Mouse (Mus musculus): ENCODE measurements around the gene Sfxn4.
"Not testable (repeated sequence)": the region's sequence is repeated elsewhere in the genome, so short reads cannot be mapped to it uniquely, and the experiment has no call there.

Gene Sfxn4

DNA sequence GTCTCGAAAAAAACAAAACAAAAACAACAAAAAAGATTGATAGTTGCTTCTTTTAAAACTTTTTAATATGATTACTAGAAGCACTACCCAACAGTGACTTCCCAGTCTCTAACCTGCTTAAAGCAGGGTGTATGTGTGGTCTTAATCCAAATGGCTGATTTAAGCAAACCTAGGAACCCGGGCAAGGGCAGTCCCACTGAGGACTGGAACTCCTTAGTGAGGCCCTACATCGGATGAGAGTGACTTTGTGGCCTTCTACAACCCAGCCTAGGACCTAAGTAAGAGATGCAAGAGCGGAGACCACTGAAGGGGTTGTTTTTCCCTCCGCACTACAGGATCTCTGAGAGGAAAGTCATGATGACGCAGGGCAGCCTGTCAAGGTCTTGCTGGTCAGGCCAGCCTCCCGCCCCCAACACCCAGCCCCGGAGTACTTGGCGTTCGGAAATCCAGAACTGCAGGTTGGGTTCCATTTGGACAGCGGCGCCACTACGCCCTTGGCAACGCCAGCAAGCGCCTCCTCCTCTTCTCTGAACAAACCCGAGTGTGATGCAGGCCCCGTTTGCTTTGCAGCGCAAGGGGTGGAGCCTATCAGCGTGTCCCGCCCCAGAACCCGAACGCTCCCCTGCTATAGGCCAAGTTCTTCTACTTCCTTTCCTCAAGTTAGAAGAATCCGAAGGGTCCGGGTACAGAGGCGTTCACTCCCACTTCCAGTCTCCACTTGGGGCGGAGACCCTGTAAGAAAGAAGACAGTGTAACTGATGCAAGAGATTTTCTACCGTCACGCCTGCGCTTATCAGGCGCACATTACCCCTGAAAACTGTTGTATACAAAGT, at the start of gene Sfxn4:
TSS of gene Sfxn4 (minus strand) at position 612 of the 833 bp plus-strand sequence.
- peak; percentile 83 to 85 for DNase-seq

DNA sequence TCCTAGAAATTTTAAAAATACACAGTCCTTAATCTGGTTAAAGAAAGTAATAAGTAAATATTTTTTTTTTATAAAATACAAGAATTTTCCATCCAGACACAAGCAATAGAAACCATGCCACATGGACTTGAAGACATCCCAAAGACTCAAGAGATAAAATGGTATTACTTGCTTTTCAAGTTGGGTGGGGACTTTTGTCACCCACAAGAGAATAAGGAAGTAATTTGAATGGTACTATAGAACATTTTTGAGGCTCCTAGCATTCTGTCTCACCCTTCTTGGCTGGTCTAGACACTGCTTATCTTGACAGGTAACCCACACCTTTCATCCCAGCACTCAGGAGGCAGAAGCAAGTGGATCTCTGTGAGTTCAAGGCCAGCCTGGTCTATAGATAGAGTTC, 49.0 kb upstream of the Sfxn4 start:
- no peak for DNase-seq

DNA sequence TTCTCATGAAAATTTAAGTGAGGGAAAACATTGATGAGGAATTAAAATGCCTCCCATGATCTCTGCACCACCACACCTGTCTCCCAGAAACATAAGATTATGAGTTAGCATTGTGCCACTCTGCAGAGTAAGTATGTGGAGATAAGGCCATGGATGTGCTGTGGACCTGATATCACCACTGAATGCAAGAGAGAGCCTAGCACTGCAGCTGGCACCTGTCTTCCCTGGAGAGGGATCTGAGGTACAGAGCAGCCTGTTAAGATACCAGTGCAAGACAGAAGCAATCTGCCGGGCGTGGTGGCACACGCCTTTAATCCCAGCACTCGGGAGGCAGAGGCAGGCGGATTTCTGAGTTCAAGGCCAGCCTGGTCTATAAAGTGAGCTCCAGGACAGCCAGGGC, 44.2 kb upstream of the Sfxn4 start:
- no peak for DNase-seq

- DNase-seq = peak; percentile 9 to 31
These were observed 42.7 kb upstream of the Sfxn4 start for GRCm38 (mm10) chr19:60903971-60904370.

DNA sequence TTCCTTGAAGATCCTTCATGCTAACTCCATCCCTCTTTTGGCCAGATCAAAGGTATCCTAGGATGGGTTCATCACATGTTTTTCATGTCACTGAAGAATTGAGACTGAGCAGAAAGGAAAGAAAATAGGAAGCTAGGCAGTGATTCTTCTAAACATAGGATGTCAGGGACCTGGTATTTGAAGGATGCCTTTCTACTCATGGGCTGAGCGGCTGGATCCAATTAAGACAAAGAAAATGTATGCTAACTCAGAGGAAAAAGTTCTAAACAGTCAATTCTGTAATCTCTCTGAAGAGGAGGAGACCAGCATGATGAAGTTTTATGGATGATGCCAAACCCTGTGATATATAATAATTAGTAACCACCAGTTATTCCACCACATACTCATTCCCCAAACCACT, 41.9 kb upstream of the Sfxn4 start:
- no peak for DNase-seq

GRCm38 (mm10) chr19:60895251-60895880, 34.1 kb upstream of the Sfxn4 start:
- DNase-seq = no peak

- peak; percentile 44 to 75 for DNase-seq
These were observed 30.8 kb upstream of the Sfxn4 start for GRCm38 (mm10) chr19:60891934-60892547.

- no peak for DNase-seq
These were observed 29.8 kb upstream of the Sfxn4 start for GRCm38 (mm10) chr19:60891123-60891470.

GRCm38 (mm10) chr19:60890391-60891122, 29.3 kb upstream of the Sfxn4 start:
- peak in 1 of 2 experiments; percentile 57 for DNase-seq

- peak; percentile 89 to 95 for DNase-seq
These were observed 28.5 kb upstream of the Sfxn4 start, which contains the start of gene Grk5 for GRCm38 (mm10) chr19:60889714-60890315. TSS of gene Grk5 (plus strand) at chr19:60889749.

GRCm38 (mm10) chr19:60889101-60889713, 27.9 kb upstream of the Sfxn4 start:
- peak; percentile 27 to 33 for DNase-seq

DNA sequence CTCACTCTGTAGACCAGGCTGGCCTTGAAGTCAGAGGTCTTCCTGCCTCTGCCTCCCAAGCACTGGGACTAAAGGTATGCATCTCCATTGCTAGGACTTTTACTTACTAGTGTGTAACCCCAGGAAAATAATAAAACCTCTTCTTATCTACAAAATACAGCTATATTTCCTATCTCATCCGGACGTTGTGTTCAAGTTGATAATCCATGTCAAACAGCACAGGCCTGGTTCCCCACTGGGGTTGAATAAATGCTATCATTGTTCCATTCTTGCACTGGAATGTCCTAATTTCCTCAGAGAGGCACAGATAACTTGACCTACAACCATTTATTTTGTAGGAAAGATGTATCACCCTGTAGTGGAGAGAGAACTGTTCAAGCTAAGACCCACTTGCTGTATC, 26.4 kb upstream of the Sfxn4 start:
- no peak for DNase-seq

DNA sequence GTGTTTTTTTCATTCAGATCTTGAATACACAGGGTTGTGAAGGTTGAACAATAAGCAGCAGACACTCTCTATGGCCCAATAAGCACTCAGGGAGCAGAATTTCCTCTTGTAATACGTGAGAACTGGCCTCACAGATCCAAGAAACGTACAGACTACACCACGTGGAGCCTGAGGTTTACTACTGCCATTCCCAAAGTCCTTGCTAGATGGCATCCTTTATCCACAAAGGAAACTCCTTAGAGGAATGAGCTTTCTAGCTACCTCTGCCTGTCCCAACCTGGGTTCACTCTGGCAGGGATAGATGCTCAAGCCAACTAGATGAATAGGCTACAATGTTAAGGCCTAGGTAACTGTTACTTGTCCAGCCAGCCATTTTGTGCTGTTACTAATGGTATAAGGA, 21.9 kb upstream of the Sfxn4 start:
- DNase-seq = no peak

DNA sequence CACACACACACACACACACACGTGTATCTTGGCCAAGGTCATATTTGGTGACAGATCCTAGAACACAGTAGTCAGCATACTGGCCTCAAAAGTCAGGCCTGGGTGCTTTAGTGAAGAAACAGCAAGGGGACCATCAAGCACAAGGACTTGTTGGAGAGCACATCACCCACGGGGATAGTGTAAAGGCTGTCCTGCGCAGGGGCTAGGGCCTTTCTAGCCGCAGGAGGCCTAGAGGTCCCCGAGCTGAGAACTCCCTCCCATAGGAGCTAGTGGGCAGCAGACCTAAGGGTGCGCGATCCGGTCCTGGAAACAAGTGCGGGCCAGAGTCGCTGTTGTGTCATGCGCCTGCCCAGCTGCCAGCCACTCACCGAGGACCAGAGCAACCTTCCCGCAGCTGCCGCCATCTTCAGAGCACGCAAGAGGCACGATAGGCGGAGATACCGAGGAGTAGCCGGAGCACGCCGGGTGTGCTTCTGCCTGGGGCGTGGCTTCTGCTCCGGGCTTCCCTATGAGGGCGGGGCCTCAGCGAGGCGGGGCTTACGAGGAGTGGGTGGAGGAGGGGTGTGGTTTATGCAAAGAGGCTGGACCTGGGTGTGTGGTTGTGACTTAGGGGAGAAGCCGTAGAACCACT, 12.9 kb upstream of the Sfxn4 start, which contains the start of gene Prdx3:
TSS of gene Prdx3 (minus strand) at position 493 of the 631 bp plus-strand sequence.
- peak; percentile 98 for DNase-seq

DNA sequence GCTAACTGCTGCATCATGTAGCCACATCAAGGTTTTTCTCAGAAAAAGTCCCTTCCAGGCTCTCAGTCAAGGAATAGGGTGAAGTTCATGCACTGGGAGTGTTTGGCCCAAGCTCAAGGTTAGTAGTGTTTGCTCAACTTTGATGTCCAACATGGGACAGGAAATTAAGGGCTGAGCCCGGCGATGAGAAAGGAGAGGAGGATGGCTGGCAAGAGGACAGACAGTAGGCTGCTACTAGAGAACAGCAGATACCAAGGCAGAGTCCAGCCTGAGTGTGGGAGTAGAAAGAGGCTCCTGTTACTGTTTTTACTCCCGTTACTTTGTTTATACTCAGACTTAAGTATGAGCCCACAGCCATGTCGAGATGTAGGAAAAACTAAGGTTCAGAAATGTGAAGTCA, 12.2 kb upstream of the Sfxn4 start:
- no peak for DNase-seq

- no peak for DNase-seq
These were observed 11.0 kb upstream of the Sfxn4 start for GRCm38 (mm10) chr19:60872272-60872671.

DNA sequence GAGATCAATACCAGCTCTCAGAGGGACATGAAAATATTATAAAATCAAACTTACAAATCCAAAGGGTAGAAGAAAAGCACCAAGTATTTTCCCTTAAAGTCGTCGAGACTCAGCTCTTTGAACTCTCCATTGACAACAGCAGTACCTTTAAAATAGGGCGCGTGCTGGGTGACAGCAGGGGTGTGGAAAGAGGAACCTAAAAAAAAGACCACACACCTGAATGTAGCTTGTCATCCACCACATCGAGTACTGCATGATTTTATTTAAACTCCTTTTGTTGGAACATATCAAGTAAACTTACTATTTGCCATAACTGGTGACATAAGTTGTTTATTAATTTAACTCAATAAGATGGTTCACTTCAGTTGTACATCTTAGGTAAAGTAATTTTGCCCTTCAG, 10.1 kb upstream of the Sfxn4 start:
- DNase-seq = no peak

GRCm38 (mm10) chr19:60870489-60870888, 9.2 kb upstream of the Sfxn4 start:
- DNase-seq = no peak

DNA sequence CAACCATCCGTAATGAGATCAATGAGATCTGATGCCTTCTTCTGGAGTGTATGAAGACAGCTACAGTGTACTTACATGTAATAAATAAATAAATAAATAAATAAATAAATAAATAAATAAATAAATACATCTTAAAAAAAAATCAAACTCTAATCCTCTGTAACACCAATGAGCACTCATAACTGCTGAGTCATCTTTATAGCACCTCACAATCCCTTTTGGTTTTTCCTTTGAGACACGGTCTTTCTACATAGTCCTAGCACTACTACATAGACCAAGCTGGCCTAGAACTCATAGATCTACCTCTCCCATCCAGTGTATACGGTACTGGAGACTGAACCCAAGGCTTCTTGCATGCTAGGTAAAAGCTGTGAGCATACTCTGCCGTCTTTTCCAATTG, 4.9 kb upstream of the Sfxn4 start:
- not testable (repeated sequence) for DNase-seq

DNA sequence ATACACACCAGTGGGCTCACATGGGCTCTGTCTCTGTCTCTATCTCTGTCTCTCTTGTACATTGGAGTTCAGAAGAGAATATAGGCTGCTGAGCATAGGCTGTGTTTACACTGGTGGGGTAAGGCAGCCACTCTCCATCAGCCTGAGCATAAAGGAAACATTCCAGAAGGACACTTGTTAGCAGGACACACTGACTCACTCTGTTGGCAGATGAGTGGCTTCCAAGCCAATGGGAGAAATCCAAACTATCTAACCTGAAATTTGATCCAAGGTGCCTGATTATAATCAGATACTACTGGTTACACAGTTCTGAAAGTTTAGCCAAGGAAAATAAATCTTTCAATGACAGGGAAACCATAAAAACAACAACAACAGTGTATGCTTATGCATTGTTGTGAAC, 15.5 kb downstream of the Sfxn4 start:
- no peak for DNase-seq

DNA sequence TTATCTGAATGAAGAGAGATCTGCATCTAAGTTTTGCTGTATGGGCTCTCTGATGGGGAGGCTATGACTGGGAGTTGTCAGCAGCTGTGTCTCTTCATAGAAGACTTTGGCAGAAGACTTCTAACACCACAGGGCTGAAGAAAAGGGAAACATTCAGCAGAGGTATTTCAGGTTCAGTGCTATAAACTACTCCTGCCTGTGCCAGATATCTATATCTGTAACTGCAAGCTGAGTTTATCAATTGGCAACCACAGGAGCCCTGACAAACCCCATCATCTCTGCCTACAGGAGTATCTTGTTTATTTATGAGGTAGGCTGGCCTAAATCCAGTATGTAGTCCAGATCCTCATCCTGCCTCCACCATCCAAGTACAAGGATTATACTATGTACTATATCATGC, 18.0 kb downstream of the Sfxn4 start:
- DNase-seq = no peak

DNA sequence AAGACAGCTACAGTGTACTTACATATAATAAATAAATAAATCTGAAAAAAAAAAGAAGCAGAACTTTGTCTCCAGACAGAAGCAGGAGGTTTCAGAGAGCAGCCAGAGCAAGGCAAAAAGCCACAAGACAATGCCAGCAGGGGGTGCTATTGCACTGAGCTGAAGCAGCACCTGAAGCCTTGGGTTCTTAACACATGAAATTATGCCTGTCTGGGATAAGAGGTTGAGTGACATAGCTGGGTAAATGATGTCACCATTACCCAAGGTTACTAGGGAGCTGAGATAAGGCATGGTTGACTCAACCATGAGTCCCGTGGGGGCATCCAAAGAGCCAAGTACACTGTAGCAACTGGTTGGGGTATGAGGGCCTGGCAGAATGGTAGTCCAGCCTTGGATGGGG, 23.5 kb downstream of the Sfxn4 start:
- DNase-seq = peak; percentile 49 to 79

All from spleen, adult 18-20 months (tissue).